Mouse (Mus musculus) embryo, embryonic 9.5 days (tissue): ENCODE measurements around the gene Cirbp.

Experiments
- DNase-seq: peaks from one replicate; pipeline ENCODE4 v3.0.0-alpha.2; 2017; ENCODE audit errors: extremely low spot score

Cirbp gene

DNA sequence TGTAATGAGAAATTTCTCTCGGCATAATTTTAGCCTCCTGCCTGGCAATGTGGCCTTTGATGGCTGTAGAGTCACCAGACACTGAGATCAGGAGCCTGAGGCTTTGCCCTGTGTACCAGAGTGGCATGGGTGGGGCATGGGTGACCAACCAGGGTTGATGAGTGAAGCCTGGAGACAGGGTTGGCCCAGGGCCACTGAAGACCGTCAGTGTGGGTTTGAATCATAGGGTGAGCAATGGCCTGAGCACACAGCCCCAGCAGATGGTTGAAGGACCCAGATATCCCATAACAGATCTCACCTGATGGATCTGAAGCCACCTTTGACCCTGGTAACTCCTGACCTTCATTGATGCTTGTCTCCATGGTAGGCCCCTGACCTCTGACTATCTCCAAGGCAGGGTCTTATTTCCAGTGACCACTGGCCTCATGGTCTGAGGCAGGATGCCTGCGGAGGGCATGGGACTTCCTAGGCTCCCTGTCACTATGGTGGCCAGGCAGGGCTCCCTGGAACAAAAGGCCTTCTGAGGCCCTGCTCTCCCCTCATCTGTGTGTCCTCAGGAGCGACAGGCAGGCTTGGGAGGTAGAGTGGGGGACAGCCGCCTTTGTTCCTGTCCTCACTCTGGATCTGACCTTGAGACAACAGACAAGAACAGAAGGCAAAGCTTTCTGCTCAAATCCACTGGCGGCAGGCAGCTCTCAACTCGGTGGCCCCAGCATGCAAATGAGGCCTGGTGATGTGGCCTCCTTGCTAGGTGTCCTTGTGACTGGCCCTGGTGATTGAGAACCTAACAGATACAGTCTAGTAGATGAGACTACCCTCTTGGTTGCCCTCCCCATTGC, 11.9 kb downstream of the Cirbp start:
- no peak for DNase-seq

DNA sequence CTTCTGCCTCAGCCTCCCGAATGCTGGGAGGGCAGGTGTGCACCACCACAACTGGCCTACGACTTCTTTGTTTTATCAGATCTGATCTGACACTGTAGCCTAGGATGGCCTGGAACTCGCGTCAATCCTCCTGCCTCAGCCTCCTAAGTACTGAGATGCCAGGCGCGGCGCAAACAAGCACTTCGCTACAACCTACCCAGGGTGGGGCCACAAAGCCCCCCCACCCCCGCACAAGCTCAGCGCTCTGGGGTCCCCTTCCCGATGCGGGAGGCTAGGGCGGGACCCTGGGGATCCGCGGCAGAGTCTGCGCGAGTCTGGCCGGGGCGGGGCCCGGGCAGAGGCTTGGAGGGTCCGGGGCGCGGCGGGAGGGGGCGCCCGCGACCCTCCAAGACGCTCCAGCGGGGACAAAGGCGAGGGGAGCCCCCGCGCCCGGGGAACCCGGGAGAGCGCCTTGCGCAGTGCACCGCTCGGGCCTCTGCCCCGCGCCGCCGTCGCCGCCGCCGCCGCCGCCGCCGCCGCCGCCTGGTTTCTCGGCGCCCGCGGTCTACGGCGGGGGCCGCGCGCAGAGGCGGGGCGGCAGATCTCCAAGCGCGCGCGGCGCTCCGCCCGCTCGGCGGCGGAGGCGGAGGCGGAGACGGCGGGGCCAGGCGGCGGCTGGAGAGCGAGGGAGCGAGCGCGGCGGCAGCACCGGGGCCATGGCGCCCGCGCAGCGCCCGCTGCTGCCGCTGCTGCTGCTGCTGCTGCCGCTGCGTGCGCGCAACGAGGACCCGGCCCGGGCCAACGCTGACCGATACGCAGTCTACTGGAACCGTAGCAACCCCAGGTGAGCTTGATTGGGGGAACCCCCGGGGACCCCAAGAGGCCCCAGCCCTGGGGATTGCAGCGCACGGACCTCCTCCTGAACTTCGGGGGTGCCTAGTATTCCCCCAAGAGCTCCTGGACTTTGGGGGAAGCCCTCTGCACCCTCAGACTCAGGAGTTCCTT, 13.6 kb downstream of the Cirbp start, which contains the start of gene Efna2:
TSS of gene Efna2 (plus strand) at position 415 of the 984 bp plus-strand sequence.
- peak; percentile 75 for DNase-seq

DNA sequence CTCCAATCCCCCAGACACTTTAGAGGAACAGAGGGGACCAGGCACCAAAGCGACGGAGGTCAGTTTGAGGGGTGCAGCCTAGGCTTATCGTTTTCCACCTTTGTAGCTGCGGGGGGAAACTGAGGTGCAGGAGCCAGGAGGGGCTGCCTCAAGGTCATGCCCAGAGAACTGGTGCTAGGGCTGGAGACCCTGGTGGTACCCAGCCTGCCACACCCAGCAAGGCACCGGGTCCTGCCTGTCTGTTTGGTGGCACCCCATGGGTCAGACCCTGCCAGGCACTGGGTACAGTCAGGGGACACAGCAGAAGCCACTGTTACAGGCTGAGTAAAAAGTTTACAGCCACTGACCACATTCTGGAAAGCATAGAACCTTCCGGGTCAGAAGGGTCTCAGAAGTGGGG, 14.5 kb downstream of the Cirbp start:
- no peak for DNase-seq

DNA sequence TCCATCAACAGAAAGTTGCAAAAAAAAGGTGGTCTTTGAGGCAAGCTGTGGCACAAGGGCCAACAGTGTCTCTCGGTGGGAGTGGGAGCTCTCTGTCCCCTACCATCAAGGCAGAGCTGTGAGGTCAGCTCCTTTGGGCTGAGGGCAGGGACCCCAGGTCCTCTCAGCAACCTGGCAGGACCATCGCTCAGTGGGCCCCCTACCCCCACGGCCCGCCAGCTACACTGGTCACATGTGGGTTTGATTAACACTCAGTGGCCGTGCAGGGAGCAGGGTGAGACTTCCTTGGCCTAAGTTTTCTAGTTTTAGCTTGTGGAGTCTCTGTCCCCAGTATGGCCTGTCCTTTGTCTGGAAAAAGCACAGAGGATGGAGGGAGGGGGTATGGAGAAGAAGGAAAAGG, 15.0 kb downstream of the Cirbp start:
- no peak for DNase-seq

GRCm38 (mm10) chr10:80182547-80182946, 16.8 kb downstream of the Cirbp start:
- DNase-seq: no peak

- DNase-seq: no peak
These were observed 20.9 kb downstream of the Cirbp start for GRCm38 (mm10) chr10:80186649-80187048.

GRCm38 (mm10) chr10:80187739-80188138, 22.0 kb downstream of the Cirbp start:
- no peak for DNase-seq

DNA sequence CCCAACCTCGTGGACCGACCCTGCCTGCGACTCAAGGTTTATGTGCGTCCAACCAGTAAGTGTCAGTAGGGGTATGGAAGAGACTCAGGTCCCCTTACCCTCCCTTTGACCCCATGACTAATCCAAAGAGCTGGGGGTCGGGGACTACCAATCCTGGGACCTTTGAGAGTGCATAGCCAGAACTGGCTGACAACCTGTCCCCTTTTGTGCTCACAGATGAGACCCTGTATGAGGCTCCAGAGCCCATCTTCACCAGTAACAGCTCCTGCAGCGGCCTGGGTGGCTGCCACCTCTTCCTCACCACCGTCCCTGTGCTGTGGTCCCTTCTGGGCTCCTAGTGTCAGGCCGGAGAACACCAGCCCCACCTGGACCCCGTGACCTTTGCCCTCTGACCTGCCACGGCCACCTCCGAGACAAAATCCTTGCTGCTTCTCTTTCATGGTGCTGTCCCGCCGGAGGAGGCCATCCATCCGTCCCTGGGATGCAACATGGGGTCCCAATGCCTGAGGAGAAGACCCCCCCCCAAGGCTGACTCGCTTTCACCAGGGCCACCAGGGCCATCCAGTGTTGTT, 22.8 kb downstream of the Cirbp start:
- no peak for DNase-seq

- no peak for DNase-seq
These were observed 24.2 kb downstream of the Cirbp start for GRCm38 (mm10) chr10:80189999-80190398.

DNA sequence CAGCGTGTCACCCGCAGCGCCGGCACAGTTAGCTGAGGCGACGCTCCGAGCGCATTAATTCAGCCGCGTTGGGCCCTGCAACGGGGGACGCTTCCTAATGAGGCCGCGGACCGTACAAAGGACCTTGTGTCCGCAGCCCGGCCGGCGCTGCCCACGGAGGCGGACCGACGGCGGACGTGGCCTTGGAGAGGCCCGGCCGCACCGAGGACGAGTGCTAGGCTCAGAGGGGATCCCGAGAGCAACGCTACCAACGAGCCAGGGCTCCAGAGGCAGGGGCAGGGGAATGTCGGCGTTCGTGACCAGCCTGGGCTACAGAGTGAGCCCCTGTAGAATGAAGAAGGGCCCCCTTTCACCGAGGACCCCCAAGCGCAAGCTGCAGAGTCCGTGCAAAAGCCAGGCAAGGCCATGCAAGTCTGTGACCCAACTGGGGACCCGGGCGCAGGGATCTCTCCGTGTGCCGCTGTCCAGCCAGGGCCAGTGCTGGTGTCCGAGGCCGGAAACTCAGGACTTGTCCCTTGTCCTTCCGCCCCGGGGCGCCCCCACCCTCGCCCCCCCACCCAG, 24.8 kb downstream of the Cirbp start:
- peak; percentile 79 for DNase-seq

- no peak for DNase-seq
These were observed 28.2 kb downstream of the Cirbp start for GRCm38 (mm10) chr10:80193976-80194375.

DNA sequence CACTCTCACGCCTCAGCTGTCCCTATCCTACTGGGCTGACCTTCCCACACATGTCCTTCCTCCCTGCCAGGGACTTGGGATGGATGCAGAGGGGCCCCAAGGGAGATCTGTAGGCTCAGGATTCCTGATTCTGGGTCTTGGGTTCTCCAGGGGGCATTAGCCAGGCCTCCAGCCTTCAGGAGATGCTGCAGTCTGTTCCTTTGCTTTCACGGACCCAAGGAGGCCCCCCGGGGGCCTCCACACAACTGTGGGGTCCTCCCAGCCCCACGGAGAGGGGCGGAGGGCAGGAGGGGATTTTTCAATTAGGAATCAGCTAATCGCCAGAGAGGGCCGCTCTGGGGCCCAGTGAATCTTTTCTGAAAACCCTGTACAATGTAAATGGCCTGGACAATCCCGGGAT, 28.7 kb downstream of the Cirbp start:
- DNase-seq: no peak

DNA sequence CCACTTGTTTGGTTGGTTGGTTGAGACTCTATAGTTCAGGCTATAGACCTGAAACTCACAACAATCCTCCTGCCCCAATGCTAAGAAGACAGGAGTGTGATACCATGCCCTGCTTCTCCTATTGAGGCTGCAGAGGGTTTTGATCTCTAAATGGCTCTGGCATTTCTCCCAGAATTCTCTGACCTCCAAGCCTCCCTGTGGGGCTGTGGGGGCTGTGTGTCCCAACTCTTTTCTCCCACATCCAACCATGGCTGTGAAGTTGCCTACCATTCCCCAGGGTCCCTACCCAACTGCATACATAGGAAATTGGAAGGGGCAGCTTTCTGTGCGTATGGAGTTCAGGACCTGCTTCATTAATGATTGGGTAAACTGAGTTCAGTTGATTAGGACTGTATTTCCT, 30.4 kb downstream of the Cirbp start:
- no peak for DNase-seq

GRCm38 (mm10) chr10:80196778-80197581, 31.2 kb downstream of the Cirbp start:
- no peak for DNase-seq

- DNase-seq: peak; percentile 86
These were observed 33.7 kb downstream of the Cirbp start for GRCm38 (mm10) chr10:80199440-80200008.

DNA sequence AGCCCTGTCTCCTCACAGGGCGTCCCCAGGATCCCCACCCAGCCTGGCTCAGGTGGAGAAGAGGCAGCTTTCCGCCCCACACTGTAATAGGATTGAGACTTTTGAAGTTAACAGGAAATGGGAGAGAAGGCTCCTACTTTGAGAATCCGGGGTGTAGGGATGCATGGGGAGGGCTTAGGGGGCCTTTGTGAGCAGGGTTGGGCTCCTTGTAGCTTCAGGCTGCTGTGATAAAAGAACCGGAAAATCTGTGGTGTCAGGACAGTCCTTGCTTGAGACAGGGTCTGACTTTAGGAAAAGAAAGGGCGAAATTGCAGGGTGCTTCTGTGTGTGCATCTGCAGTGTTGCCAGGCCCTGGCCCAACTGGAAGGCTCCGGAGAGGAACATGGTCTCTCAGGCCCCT, 34.7 kb downstream of the Cirbp start:
- no peak for DNase-seq

- no peak for DNase-seq
These were observed 38.3 kb downstream of the Cirbp start for GRCm38 (mm10) chr10:80204055-80204454.

DNA sequence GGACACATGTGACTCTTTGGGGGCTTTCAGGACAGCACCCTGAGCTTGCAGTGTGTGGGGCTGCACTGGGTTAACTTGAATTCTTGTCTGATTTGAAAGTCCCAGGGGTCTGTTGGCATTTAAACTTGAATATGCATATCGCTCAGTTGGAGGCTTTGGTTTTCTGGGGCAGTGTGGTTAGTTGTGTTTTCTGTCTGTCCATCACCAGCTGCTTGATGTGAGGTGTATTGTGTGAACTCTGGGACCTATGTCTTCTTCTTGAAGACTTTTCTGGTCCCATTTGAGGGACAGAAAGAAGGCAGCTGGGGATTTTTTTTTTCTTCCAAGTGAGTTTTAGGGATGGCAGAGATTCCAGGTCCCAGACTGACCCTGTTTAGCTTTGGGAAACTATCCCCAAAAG, 41.4 kb downstream of the Cirbp start:
- DNase-seq: no peak

- DNase-seq: no peak
These were observed 41.9 kb downstream of the Cirbp start for GRCm38 (mm10) chr10:80207676-80208075.

DNA sequence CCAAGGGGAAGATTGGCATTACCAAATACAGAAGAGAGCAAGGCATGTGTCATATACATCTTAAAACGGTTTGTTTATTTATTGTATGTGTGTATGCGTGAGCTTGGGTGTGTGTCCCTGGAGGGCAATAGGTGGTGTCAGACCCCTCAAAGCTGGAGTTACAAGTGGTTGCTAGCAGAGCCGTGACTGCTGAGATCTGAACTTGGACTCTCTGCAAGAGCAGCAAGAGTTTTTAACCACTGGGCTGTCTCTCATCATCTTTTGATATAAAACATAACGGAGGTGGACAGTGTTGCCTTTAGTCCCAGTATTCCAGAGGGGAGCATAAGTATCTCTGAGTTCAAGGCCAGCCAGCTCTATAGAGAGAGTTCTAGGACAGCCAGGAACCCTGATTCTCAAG, 42.5 kb downstream of the Cirbp start:
- no peak for DNase-seq
